Mouse (Mus musculus) lung, adult 2 months (tissue): ENCODE measurements around the gene Nhej1.

Experiments
- CTCF ChIP-seq: fragments of 200-500 bp; IDR thresholded peaks from 2 replicates; pipeline ENCODE4 v1.5.1; 2011; ENCODE audit warnings: mild to moderate bottlenecking, low read length, control low read depth; ENCODE audit not compliant: insufficient read depth
- POLR2A ChIP-seq: fragments of 200-500 bp; IDR thresholded peaks from 2 replicates; pipeline ENCODE4 v1.6.1; 2011; ENCODE audit warnings: low read depth, mild to moderate bottlenecking, control low read depth, low read length, borderline replicate concordance; ENCODE audit errors: extremely low read depth

DNA sequence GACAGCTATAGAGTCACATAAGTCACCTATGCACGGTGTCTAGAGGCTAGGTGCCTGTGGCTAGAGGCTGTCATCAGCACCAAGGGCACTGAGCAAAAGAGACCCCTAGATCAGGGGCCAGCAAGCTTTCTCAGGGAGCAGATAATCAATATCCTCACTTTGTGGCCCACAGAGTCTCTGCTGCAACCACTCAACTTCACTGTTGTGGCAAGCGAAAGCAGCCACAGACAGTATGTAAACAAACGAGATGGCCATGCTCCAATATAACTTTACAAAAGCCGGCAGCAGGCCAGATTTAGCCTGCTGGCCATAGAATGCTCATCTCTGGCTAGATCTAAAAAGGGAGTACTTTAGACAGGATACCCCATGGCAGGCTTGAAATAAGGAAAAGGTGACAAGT lies 77.0 kb downstream of the Nhej1 start:
- TF ChIP-seq POLR2A, result no peak
- TF ChIP-seq CTCF, result no peak
